Mouse (Mus musculus): Measurements from ENCODE around the gene Hnrnph3.
"Not testable (repeated sequence)": the region's sequence is repeated elsewhere in the genome, so short reads cannot be mapped to it uniquely, and the experiment has no call there.

The Hnrnph3 gene

GRCm38 (mm10) chr10:63023749-63024579 lies at the start of gene Hnrnph3, which contains the start of gene Pbld2:
Gene Hnrnph3 (minus strand): TSS chr10:63024217.
Gene Pbld2 (plus strand): TSS chr10:63024315.
- peak; percentile 98 for DNase-seq (ENCODE audit: low spot score)

DNA sequence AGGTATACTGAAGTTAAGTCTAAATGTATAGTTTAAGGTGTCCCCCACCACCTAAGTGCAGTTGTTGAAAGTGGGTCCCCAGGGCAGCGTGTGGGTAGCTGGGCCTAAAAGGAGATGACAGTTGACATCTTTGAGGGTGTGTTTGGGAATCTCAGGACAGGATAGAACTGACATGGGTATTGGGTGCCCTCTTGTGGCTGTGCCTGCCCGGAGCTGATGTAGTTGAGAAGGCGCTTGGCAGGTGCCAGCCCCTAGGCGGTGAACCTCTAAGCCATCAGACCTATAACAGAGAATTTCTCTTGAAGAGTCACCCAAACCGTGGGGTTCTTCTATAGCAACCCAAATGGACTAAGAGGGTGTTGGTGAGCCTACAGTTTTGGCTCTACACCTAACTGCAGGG lies 42.0 kb upstream of the Hnrnph3 start:
- DNase-seq (ENCODE audit: low spot score): peak; percentile 63

DNA sequence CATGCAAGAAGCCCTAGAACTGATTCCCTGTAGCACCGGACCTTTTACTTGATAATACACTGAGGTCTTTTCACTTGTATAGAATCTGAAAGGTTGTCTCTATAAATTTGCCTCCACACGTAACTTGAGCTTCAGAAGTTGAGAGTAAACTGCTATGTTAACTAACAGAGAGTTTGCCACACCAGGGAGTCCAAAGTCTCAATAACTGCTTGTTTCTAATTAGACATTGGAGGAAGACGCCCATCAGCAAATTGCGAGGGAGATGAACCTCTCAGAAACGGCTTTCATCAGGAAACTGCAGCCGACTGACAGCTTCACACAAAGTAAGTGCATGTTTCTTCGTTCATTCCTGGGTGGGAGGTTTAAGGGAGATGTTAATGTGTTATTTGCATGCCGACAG lies 41.5 kb upstream of the Hnrnph3 start:
- no peak for DNase-seq (ENCODE audit: low spot score)

DNA sequence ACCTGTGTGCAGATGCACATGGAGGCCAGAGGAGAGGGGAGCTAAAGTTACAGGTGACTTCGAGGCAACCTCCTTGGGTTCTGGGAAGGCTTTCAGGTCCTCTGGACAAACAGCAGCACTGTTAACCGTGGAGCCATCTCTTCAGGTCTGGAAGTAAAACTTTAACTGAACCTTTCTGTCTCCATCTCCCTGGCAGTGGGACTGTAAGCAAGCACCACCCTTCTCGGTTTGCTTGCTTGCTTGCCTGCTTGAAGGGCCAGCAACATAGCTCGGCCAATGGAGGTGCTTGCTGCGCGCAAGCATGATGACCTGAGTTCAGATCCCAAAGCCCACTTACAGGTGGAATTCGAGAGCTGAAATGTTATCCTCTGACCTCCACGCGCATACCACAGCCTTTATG lies 40.5 kb upstream of the Hnrnph3 start:
- DNase-seq (ENCODE audit: low spot score): no peak

DNA sequence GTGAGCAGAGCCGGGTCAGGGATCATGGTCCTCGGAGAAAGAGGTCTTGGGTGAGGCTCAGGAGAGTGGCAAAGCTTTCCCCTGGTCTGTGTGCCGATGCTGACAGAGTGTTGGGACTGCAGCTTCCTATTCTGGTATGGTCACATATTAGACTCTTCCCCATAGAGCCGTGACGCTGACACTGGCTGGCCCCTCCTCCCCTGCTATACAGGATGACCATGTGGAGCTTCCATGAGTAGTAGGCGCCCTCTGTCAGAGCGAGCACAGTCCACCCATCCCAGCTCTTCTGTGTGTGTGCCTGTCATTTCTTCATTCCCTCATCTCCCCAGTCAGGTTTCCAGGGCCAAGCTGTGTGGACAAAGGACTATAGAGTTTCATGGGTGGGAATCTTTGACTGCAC lies 39.3 kb upstream of the Hnrnph3 start:
- DNase-seq (ENCODE audit: low spot score): no peak

GRCm38 (mm10) chr10:63062696-63063095 lies 38.7 kb upstream of the Hnrnph3 start:
- no peak for DNase-seq (ENCODE audit: low spot score)

DNA sequence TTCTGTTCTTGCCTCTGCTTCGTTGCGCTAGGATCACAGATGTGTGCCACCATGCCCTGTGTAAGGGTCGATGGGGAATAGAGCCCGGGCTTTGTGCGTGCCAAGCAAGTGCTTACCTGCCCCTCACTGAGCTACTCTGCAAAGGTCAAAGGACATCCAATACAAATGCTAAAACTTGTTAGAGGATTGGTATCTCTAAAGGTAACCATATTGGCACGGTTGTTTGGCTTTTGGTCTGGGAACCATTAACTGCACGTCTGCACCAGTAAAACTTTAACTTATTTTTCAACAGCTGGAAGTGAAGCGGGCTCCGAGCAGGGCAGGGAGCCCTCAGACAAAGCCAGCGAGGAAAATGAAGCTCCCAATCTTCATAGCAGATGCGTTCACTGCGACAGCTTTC lies 37.2 kb upstream of the Hnrnph3 start:
- no peak for DNase-seq (ENCODE audit: low spot score)

GRCm38 (mm10) chr10:63060406-63060805 lies 36.4 kb upstream of the Hnrnph3 start:
- DNase-seq (ENCODE audit: low spot score): peak; percentile 29

GRCm38 (mm10) chr10:63059862-63060261 lies 35.8 kb upstream of the Hnrnph3 start, which contains the start of gene Pbld1:
Gene Pbld1 (plus strand): TSS chr10:63060162.
- DNase-seq (ENCODE audit: low spot score): no peak

GRCm38 (mm10) chr10:63056966-63057750 lies 33.1 kb upstream of the Hnrnph3 start:
- DNase-seq (ENCODE audit: low spot score): no peak

DNA sequence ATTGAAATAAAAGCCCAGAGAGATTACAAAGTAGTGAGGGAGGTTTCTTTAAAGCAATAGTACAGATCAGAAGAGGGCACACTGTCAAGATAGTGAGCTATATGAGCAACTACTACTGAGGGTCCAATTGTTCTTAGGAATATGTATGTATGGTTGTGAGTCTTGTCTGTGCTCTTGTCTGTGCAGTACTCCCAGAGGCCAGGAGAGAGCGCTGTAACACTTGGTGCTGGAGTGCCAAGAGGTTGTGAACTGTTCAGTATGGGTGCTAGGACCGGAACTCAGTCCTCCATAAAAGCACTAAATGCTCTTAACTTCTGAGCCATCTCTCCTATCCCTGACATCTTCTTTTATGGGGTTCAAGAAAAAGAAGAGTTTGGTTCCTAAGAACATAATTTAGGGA lies 30.6 kb upstream of the Hnrnph3 start:
- DNase-seq (ENCODE audit: low spot score): no peak

DNA sequence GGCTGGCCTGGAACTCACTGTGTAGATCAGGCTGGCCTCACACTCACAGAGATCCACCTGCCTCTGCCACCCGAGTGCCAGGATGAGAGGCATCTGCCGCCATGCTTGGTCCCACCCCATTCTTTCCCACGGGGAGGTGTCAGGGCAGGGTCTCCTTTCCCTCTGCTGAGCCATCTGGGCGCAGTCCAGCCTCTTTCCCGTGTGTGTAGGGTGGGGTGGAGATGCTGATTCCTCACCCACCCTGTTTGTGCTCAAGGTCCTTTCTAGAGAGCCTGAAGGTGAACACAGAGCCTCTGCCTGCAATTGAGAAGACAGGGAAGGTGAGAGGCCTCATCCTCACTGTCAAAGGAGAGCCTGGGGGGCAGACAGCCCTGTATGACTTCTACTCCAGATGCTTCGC lies 30.1 kb upstream of the Hnrnph3 start:
- not testable (repeated sequence) for DNase-seq (ENCODE audit: low spot score)

GRCm38 (mm10) chr10:63053007-63053406 lies 29.0 kb upstream of the Hnrnph3 start:
- DNase-seq (ENCODE audit: low spot score): no peak

DNA sequence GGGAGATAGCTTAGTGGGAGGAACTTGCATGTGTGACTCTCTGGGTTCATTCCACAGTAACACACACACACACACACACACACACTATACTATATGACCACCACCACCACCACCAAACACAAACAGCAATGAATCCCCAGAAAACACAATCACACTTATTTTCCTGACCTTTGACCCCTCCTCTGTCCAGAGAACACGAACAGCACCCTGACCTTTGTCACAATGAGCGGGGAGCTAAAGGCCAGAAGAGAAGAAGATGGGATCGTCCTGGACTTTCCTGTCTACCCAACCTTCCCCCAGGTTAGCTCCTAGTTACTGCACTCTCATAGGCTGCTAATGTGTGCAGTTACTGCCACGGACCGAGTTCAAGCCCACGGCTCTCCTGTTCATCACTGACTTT lies 28.0 kb upstream of the Hnrnph3 start:
- no peak for DNase-seq (ENCODE audit: low spot score)

- no peak for DNase-seq (ENCODE audit: low spot score)
These were observed 27.2 kb upstream of the Hnrnph3 start for GRCm38 (mm10) chr10:63051267-63051666.

GRCm38 (mm10) chr10:63049106-63049505 lies 25.1 kb upstream of the Hnrnph3 start:
- DNase-seq (ENCODE audit: low spot score): no peak

- DNase-seq (ENCODE audit: low spot score): no peak
These were observed 23.7 kb upstream of the Hnrnph3 start for GRCm38 (mm10) chr10:63047751-63048150.

DNA sequence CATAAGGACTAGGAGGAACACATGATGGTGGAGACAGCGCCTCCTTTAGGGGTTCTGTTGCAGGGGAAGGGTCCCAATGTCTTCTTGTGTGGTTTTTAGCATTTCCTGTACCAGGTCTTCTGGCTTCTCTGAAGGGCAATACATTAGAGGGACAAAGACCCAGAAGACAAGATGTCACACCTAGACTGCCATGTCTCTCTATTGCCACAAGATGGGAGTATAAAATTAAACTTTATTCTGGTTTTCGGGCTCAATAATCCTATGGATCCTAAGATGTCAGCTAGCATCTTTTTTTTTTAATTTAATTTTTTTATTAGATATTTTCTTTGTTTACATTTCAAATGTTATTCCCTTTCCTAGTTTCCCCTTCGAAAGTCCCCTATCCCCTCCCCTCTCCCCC lies 19.1 kb upstream of the Hnrnph3 start:
- no peak for DNase-seq (ENCODE audit: low spot score)

DNA sequence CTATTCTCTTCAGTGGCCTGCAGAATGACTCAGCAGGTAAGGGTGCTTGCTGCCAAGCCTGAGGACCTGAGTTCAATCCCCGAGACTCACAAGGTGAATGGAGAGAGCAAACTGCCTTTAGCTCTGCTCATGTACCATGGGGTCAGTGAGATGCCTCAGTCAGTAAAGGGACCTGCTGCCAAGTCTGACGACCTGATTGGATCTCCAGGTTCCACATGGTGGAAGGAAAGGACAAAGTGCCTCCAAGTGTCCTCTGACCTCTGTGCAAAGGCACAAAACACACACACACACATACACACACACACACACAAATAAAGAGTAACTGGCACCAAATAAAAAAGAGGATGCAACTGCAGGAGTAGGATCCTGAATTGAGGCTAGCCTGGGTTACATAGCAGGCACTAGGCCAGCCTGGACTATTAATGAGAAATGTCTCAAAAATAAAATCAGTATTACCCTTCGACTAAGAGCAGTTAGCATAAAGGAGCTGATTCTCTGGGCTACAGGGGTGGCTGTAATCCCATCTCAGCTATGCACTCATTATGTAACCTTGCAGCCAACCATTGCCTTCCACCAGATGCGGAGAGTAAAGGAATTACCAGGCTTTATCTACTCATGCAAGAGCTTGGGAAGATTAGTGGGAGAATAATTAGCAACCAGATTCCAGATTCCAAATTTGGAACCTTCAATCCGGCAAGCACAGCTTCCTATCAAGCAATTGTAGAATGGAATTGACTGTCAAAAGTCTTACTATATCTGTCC lies 16.0 kb upstream of the Hnrnph3 start:
- DNase-seq (ENCODE audit: low spot score): no peak

DNA sequence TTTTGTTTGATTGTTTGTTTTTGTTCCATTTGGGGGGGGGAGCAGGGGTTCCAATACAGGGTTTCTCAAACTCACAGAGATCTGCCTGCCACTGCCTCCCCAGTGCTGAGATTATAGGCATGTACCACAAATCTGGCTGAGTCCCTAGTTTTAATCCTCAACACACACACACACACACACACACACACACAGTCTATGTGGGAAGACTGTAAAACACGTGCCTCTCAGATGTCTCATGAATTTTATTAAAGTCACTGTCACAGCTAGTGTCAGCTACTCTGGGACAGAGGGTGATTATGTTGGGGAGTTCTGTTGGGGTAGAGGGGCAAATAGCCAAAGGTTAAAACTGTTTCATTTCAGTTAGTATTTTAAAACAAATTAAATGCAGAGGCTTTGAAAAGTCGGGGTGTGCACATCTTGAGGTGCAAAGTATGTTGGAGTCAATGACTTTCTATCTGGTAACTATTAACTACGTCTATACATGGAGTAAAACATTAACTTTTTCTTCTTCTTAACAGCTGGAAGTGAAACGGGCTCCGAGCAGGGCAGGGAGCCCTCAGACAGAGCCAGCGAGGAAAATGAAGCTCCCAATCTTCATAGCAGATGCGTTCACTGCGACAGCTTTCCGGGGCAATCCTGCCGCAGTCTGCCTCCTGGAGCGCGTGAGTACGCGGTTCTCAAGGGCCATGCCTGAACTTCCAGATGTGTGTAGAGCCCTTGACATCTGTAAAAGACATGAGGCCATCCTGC lies 14.7 kb upstream of the Hnrnph3 start:
- DNase-seq (ENCODE audit: low spot score): no peak

DNA sequence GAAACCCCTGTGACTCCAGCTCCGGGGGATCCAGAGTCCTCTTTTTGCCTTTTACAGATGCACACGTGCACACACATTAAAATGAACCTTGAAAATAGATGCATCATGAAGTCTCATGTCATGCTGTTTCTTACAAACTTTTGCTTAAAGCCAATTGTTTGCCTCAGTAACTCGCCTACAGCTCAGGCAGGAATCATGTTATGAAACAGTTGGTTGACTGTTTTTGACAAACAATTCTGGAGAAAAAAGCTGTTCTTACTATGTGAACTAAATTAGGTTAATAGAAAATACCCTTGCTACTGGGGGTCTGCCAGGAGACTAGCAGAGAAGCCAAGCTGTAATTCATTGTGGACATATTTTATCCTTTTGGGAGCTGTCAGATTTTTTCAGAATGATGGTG lies 8.9 kb upstream of the Hnrnph3 start:
- DNase-seq (ENCODE audit: low spot score): no peak

- no peak for DNase-seq (ENCODE audit: low spot score)
These were observed 8.2 kb upstream of the Hnrnph3 start for GRCm38 (mm10) chr10:63032267-63032666.

All from ovary, postnatal 14 days (tissue).